Mouse (Mus musculus) cerebellum, adult 2 months (tissue): Measurements from ENCODE around the gene Tifab. TPM values are rescaled to one million over a fixed set of nuclear protein-coding genes. Genes with fewer than 3 reads are reported as not detected.
A peak's percentile ranks its signal among the peaks of the same experiment; 100 is the strongest.
"Not testable (repeated sequence)": the region's sequence is repeated elsewhere in the genome, so short reads cannot be mapped to it uniquely, and the experiment has no call there.

ENCODE experiments used
- DNase-seq, 2 experiments: peaks; one replicate each; pipeline ENCODE4 v3.0.0; 2021
- H3K27ac ChIP-seq: fragments of 200-500 bp; 2 replicates; pipeline ENCODE4 v1.5.1; 2012; ENCODE audit warnings: low read length, control low read depth, inconsistent platforms; ENCODE audit not compliant: insufficient read depth
- H3K27me3 ChIP-seq: fragments of 200-500 bp; 2 replicates; pipeline ENCODE4 v1.6.1; 2012; ENCODE audit warnings: inconsistent platforms, mild to moderate bottlenecking, low read length, moderate library complexity; ENCODE audit not compliant: control insufficient read depth, insufficient read depth
- H3K4me1 ChIP-seq: fragments of 200-500 bp; 2 replicates; pipeline ENCODE4 v1.6.1; 2011; ENCODE audit warnings: low read length; ENCODE audit not compliant: control insufficient read depth, insufficient read depth
- H3K4me3 ChIP-seq: fragments of 200-500 bp; replicated peaks from 2 replicates; pipeline ENCODE3; 2011; ENCODE audit warnings: mild to moderate bottlenecking, low read depth, low read length, control low read depth; ENCODE audit not compliant: insufficient read depth
- CTCF ChIP-seq: fragments of 200-500 bp; IDR thresholded peaks from 2 replicates; pipeline ENCODE4 v1.5.1; 2011; ENCODE audit warnings: low read depth, mild to moderate bottlenecking, control low read depth, low read length, moderate library complexity, borderline replicate concordance; ENCODE audit not compliant: insufficient read depth
- POLR2A ChIP-seq: fragments of 200-500 bp; IDR thresholded peaks from 2 replicates; pipeline ENCODE4 v1.6.1; 2011; ENCODE audit warnings: low read length, control low read depth, borderline replicate concordance; ENCODE audit not compliant: insufficient read depth
- WGBS: fragments of 180-500 bp; shearing (Covaris S2); methylation state at CpG from one replicate; pipeline ENCODE4 v1.1.7; 2018; 5-methylcytosine and 5-hydroxymethylcytosine counted together
- polyA plus RNA-seq: library from polyadenylated mRNA; depleted of rRNA; stranded (reverse); fragments of >200 nt; gene quantifications from 2 replicates; pipeline ENCODE4 v1.2.3, GENCODE M21; 2012

Gene Tifab
- polyA plus RNA-seq, 1 experiment = 0.84 TPM

DNA sequence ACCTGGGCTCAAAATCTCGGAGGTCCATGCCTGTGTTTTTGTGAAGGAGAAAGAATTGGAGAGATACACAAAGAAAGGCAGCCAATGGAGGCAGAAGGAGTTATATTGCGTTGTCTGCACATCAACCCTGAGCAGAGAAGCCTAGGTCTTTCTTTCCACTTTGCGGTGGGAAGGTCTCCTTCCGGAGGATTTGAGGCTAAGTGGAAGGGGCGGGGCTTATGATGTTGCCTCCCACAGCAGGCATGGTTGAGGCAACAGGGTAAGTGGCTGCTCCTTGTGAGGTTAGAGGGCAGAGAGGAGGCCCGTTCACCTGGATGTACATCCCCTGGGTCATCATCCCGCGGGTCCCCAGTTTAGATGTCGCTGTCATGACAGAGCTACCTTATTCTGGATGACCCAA is 40.6 kb upstream of the Tifab start:
- H3K27me3 ChIP-seq = peaks cover 4% of the 10 kb centered on the region; the same call in 1 of the 2 replicates
- TF ChIP-seq POLR2A = no peak

DNA sequence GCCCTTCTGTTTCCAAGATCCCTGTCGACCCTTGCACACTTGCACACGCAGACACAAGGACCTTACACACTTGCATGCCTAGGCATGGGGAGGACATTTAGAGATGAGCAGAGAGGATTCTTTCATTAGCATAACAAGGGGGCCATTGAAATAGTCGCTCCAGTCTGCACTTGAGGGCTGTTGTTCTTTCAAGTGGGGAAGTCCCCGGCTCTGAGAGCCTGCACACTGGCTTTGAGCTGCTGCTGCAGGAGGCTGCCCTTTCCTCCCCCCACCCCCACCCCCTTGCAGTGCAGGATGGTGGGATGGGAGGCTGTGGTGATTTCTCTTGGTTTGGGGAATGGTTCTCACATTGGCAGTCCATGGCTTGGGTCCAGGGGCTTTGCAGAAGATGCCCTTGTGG is 37.4 kb upstream of the Tifab start:
- 20% methylated on average over 4 of the region's 4 CpGs for WGBS
- no peak overlapping the region for H3K27ac ChIP-seq
- TF ChIP-seq POLR2A (no peak), CTCF (no peak)
- H3K4me3 ChIP-seq = no peak overlapping the region
- no peak for DNase-seq
- no peaks in the 10 kb centered on the region; the same call in 1 of the 2 replicates for H3K27me3 ChIP-seq
- H3K4me1 ChIP-seq = no peaks in the 10 kb centered on the region; the same call in 1 of the 2 replicates

More for the DNA sequence above, 40.6 kb upstream of the Tifab start:
- no peak for DNase-seq
- no peak overlapping the region for H3K27ac ChIP-seq
- 77% methylated on average over 9 of the region's 9 CpGs for WGBS
- peaks cover 4% of the 10 kb centered on the region; the same call in 1 of the 2 replicates for H3K4me1 ChIP-seq
- H3K4me3 ChIP-seq = no peak overlapping the region

DNA sequence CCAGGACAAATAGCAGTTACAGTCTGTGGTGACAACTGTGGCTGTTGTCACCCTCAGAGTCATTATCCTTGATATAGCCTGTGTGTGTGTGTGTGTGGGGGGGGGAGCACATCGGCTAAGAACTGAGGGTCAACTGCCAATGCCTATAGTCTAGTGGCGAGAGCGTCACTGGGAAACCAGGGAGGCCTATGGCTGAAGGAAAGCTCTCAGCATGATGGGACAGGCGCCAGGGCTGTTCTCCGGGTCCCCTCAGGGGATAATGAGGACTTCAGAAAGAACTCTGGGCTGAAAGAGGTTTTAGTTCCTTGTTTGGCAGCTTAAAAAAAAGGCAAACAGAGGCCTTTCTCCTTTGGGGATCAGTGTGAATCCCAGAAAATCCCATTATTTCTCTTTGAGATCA is 35.9 kb upstream of the Tifab start:
- no peak for DNase-seq
- Histone ChIP-seq H3K27ac (no peak overlapping the region), H3K4me3 (no peak overlapping the region), H3K4me1 (no peaks in the 10 kb centered on the region), H3K27me3 (no peaks in the 10 kb centered on the region; the same call in 1 of the 2 replicates)
- TF ChIP-seq POLR2A (no peak), CTCF (no peak)
- 33% methylated on average over 5 of the region's 5 CpGs for WGBS

DNA sequence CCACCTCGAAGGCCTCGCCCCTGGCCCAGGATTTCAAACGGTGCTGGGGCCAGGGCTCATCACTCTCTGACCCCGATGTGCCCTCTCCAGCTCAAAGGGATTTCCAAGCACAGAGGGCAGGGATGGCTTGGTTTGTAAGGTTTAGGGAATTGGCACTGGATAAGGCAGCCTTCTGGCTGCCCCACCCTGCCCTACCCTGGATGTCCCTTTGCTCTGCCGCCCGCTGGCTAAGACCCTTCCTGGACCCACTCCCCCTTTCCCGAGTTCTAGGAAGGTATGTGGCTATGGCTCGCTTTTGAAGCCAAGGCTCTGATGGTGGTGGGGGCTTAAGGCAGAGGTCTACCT is 30.4 kb upstream of the Tifab start:
- TF ChIP-seq CTCF (no peak), POLR2A (no peak)
- Histone ChIP-seq H3K4me3 (no peak overlapping the region), H3K27me3 (no peaks in the 10 kb centered on the region; the same call in 1 of the 2 replicates), H3K4me1 (no peaks in the 10 kb centered on the region), H3K27ac (no peak overlapping the region)
- WGBS = 28% methylated on average over 8 of the region's 8 CpGs
- DNase-seq = no peak

DNA sequence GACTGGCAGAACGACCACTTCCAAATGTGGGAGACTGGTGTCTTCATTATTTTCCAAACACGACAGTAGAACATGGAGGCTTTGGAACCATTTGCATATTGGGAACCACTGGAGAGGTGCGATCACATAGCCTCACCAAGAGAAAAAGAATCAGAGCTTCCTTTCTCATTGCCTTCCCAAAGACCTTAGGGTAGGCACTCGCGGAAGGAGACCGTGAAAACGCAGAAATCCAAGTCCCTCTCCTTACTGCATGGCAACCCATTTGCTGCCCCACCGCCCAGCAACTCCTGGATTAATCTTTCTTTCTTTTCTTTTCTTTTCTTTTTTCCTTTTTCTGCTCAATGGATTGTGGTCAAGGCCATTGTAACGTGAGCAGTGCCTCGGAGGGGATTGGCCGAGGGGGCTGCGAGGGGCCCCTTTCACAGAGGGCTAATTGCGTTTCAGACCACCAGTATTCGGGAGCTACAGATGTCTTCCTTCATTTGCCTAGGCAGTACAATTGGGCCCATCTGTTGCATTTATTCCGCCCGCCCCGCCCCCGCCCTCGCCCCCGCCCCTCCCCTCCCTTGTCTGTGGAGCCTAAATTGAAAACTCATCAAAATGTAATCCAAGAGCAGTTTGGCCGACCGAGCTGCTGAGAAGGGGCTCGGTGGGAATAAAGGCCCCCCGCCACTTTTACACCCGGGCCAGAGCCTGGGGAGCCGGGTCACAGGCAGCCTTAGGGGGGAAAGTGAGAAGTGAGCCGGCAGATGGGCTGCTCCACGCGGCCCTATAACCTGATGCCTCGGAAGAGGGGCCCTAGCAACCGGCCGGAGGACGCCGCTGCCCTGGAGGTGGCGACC is 29.8 kb upstream of the Tifab start:
- Histone ChIP-seq H3K4me1 (no peaks in the 10 kb centered on the region), H3K27me3 (no peaks in the 10 kb centered on the region; the same call in 1 of the 2 replicates), H3K27ac (no peak overlapping the region), H3K4me3 (no peak overlapping the region)
- 12% methylated on average over 35 of the region's 35 CpGs for WGBS
- DNase-seq = no peak
- no peak for TF ChIP-seq POLR2A
- TF ChIP-seq CTCF = no peak

DNA sequence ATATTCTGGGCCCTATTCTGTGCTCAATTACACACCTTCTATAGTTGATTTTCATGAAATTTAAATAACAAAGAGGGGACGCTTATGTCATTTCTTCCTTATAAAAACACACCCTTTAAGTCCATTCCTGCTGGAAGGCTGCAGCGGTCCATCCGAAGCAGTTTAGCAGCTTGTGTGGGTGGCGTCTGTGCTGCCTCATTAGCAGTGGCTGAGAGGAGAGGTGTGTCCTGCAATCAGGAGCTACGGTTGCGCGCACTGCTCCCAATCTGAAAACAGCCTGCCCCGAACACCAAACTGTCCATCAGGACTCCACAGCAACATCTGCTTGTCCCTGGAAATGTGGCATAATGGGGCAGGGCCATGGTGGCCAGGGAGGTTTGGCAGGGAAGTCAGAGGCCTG is 20.8 kb upstream of the Tifab start:
- Histone ChIP-seq H3K4me3 (no peak overlapping the region), H3K27me3 (no peaks in the 10 kb centered on the region), H3K27ac (no peak overlapping the region), H3K4me1 (no peaks in the 10 kb centered on the region)
- DNase-seq = no peak
- WGBS = 74% methylated on average over 8 of the region's 8 CpGs
- no peak for TF ChIP-seq CTCF
- TF ChIP-seq POLR2A = no peak

DNA sequence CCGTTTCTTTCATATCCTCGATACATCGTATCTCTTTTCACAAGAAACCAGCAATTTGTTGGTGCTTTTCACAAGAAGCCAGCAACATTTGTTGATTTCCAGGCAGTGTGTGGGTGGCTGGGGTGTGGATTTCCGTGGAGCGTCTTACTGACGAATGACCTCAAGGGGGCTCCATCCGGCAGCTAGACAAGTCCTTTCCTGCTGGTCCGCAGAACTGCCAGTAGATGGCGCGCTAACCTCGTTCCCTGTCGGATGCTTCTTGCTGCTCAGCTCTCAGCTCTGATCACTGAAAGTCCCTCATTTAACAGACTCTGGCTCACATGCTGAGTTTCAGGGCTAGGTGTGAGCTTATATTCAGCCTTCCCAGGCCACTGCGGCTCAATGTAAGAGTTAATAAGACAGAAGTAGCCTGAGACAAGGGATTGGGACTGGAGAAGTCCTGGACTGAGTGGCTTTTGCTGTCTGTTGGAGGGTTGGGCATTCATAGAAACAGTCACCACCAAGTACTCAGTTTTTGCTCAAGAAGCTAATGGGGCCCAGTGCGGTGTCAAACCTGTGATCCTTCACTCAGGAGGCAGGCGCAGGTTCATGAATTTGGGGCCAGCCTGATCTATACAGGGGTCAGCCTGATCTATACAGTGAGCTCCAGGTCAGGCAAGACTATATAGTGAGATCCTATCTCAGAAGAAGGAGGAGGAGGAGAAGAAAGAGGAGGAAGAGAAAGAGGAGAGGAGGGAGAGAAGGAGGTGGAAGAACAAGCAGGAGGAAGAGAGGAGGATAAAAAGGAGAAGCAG is 19.0 kb upstream of the Tifab start:
- Histone ChIP-seq H3K4me3 (no peak overlapping the region), H3K4me1 (no peaks in the 10 kb centered on the region), H3K27ac (no peak overlapping the region), H3K27me3 (no peaks in the 10 kb centered on the region)
- DNase-seq = peak; percentile 79 to 80
- WGBS = 12% methylated on average over 15 of the region's 15 CpGs
- TF ChIP-seq CTCF = peak; percentile 99
- no peak for TF ChIP-seq POLR2A

DNA sequence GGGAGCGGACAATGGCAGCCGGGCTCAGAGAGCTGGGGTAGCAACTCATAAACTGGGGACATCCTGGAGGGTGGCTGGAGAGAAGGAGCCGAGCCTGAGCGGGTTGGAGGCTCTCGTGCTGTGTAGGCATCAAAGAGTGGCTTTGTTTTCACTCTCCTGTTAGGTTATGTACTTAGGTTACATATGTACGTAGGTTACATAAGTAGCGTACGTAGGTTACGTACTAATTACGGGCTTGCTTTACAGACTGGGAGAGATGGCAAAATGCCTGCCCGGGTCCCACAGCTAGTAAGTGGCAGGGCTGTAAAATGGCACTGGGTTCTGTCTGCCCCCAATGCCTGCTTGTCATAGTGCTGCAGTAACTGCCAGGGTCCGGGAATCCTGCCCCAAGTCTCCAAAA is 18.3 kb upstream of the Tifab start:
- Histone ChIP-seq H3K27me3 (no peaks in the 10 kb centered on the region), H3K27ac (no peak overlapping the region), H3K4me3 (peak overlapping the region; percentile 11), H3K4me1 (no peaks in the 10 kb centered on the region)
- peak in 1 of 2 experiments; percentile 7 for DNase-seq
- no peak for TF ChIP-seq POLR2A
- no peak for TF ChIP-seq CTCF
- WGBS = 54% methylated on average over 12 of the region's 12 CpGs

DNA sequence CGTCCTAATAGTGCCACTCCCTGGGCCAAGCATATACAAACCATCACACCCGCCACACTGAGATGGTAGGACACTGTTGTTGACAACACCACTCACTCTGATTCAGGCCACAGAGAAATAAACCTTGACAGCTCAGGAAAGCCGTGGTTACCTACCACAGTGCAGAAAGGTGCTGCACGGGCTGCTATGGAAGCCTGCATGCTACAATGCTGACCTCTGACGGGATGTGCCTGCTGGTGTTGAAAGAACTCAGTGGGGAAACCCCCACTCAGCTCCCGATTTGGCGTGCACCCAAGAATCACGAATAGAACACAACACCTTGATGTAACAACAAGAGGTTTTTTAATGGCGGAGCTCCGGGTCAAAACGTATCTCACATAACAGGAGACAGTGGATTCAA is 17.1 kb upstream of the Tifab start:
- H3K4me1 ChIP-seq, H3K27ac ChIP-seq, DNase-seq, H3K4me3 ChIP-seq, H3K27me3 ChIP-seq: not testable (repeated sequence)
- WGBS = 85% methylated on average over 11 of the region's 11 CpGs

DNA sequence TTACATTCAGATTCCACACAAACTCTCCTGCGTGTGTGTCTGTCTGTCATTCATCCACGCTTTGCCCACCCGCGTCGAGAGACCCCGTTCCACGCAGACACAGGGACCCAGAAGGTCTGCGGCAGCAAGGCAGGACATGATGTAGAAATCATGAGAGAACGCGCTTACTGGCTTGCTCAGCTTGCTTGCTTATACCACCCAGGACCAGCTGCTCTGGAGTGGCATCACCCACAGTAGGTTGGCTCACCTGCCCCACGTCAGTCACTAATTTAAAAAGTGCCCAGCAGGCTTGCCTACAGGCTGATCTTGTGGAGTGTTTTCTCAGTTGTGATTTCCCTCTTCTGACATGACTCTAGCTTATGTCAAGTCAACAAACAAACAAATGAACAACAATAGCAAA is 15.5 kb upstream of the Tifab start:
- DNase-seq, H3K4me1 ChIP-seq, H3K4me3 ChIP-seq, H3K27me3 ChIP-seq, H3K27ac ChIP-seq: not testable (repeated sequence)
- WGBS = 90% methylated on average over 11 of the region's 11 CpGs
